Mouse (Mus musculus): ENCODE results near the gene Ubb. TPM values are rescaled to one million over a fixed set of nuclear protein-coding genes. Genes with fewer than 3 reads are reported as not detected.
A peak's percentile ranks its signal among the peaks of the same experiment; 100 is the strongest.

The Ubb gene
- polyA plus RNA-seq, 1 experiment from 2014 or later = 3,133 TPM

DNA sequence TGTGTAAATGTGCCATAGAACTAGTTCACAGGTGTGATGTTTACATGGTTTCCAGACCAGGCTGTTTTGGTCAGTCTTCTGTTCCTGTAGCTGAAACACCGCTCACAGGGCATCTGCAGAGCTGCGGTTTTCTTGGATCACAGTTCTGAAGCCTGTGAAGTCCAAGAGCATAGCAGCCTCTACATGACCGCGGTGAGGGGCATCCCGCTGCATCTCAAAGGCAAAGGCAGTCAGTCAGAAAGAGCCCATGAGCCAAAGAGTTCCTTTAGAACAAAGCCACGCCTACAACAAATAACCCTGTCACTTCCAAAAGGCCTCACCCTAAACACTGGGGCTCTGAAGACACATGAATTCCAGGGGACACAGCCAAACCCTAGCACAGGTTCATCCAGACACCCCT, 37.7 kb upstream of the Ubb start:
- no peak for ATAC-seq (ENCODE audit: insufficient number of reproducible peaks, insufficient read depth, low FRiP score, low read depth)
- 78% methylated on average over 6 of the region's 6 CpGs for WGBS
- Histone ChIP-seq H3K9me3 (ENCODE audit: control insufficient read depth, low read depth, low read length) (no peaks in the 10 kb centered on the region), H3K4me3 (ENCODE audit: low read depth, low read length) (no peak overlapping the region), H3K9ac (replicated peaks; ENCODE audit: low read depth, low read length) (no peak overlapping the region), H3K4me1 (ENCODE audit: control insufficient read depth, insufficient read depth, low read length) (no peaks in the 10 kb centered on the region), H3K4me2 (replicated peaks; ENCODE audit: low read depth, low read length) (no peak overlapping the region), H3K27ac (ENCODE audit: low read length) (no peak overlapping the region), H3K36me3 (ENCODE audit: control insufficient read depth, insufficient read depth, low read length) (no peaks in the 10 kb centered on the region), H3K27me3 (ENCODE audit: control insufficient read depth, insufficient read depth, low read length) (no peaks in the 10 kb centered on the region)

DNA sequence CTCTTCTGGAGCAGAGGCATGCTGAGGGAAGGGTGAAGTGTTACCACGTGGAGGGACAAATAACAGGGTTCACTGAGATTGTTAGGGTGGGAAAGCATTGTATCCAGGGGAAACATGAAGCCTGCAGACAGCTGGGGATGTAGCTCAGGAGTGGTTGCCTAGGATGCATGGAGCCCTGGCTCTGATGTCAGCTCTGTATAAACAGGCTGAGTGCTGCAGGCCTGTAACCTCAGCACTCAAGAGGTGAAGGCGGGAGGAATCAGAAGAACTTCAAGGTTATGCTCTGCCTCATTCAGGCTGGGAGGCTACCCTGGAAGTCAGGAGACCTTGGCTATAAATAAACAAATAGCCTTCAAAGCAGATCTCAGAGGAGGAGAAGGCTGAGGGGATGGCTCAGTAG, 32.0 kb upstream of the Ubb start:
- Histone ChIP-seq H3K4me2 (replicated peaks; ENCODE audit: low read depth, low read length) (no peak overlapping the region), H3K4me1 (ENCODE audit: control insufficient read depth, insufficient read depth, low read length) (no peaks in the 10 kb centered on the region), H3K9ac (replicated peaks; ENCODE audit: low read depth, low read length) (no peak overlapping the region), H3K36me3 (ENCODE audit: control insufficient read depth, insufficient read depth, low read length) (no peaks in the 10 kb centered on the region), H3K27me3 (ENCODE audit: control insufficient read depth, insufficient read depth, low read length) (no peaks in the 10 kb centered on the region), H3K27ac (ENCODE audit: low read length) (no peak overlapping the region), H3K9me3 (ENCODE audit: control insufficient read depth, low read depth, low read length) (no peaks in the 10 kb centered on the region), H3K4me3 (ENCODE audit: low read depth, low read length) (no peak overlapping the region)
- WGBS = 10% methylated on average over 2 of the region's 2 CpGs
- ATAC-seq (ENCODE audit: insufficient number of reproducible peaks, insufficient read depth, low FRiP score, low read depth) = no peak

DNA sequence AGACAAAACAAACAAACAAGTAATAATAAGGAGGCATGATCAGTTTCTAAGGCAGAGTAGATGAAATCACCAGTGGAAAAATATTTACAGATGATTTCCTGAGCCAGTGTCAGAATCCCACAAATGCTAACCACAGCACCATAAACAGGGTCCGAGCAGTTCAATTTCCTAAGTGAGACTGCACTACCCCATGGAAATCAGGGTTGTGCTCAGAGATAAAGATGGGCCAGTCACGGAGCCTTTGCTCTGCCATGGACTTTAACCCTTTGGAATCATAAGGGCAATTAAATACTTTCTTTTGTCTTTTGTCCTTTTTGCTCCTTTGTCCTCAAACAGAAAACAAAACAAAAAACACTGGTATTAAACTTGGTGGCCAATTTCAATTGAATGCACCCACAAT, 28.7 kb upstream of the Ubb start:
- WGBS = 59% methylated on average over 2 of the region's 2 CpGs
- no peak overlapping the region for H3K4me2 ChIP-seq (replicated peaks; ENCODE audit: low read depth, low read length)
- no peak for ATAC-seq (ENCODE audit: insufficient number of reproducible peaks, insufficient read depth, low FRiP score, low read depth)
- no peaks in the 10 kb centered on the region for H3K36me3 ChIP-seq (ENCODE audit: control insufficient read depth, insufficient read depth, low read length)
- no peak overlapping the region for H3K27ac ChIP-seq (ENCODE audit: low read length)
- no peaks in the 10 kb centered on the region for H3K27me3 ChIP-seq (ENCODE audit: control insufficient read depth, insufficient read depth, low read length)
- H3K4me3 ChIP-seq (ENCODE audit: low read depth, low read length) = no peak overlapping the region
- no peaks in the 10 kb centered on the region for H3K4me1 ChIP-seq (ENCODE audit: control insufficient read depth, insufficient read depth, low read length)
- no peaks in the 10 kb centered on the region for H3K9me3 ChIP-seq (ENCODE audit: control insufficient read depth, low read depth, low read length)
- H3K9ac ChIP-seq (replicated peaks; ENCODE audit: low read depth, low read length) = no peak overlapping the region

DNA sequence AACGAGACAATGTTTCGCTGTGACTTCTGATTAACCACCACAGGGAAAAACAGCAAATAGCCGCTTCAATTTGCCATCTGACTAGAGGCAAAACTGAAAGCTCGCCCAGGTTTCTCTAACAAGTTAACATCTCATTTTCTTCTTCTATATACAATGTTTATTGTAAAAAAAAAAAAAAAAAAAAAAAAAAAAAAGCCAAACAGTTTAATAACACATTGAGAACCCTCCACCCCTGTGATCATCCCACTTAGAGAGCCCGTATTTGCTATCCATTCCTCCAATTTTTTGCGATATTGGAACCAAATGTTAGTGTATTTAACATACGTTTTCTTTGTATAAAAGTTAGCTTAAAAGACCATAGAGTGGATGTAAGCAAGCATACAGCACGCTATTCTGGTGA, 13.9 kb upstream of the Ubb start:
- H3K4me3 ChIP-seq (ENCODE audit: low read depth, low read length) = no peak overlapping the region
- WGBS = 87% methylated on average over 8 of the region's 8 CpGs
- no peak for ATAC-seq (ENCODE audit: insufficient number of reproducible peaks, insufficient read depth, low FRiP score, low read depth)
- H3K4me1 ChIP-seq (ENCODE audit: control insufficient read depth, insufficient read depth, low read length) = no peaks in the 10 kb centered on the region
- H3K4me2 ChIP-seq (replicated peaks; ENCODE audit: low read depth, low read length) = no peak overlapping the region
- no peaks in the 10 kb centered on the region for H3K9me3 ChIP-seq (ENCODE audit: control insufficient read depth, low read depth, low read length)
- H3K27ac ChIP-seq (ENCODE audit: low read length) = no peak overlapping the region
- H3K9ac ChIP-seq (replicated peaks; ENCODE audit: low read depth, low read length) = no peak overlapping the region
- no peaks in the 10 kb centered on the region for H3K36me3 ChIP-seq (ENCODE audit: control insufficient read depth, insufficient read depth, low read length)
- H3K27me3 ChIP-seq (ENCODE audit: control insufficient read depth, insufficient read depth, low read length) = no peaks in the 10 kb centered on the region

DNA sequence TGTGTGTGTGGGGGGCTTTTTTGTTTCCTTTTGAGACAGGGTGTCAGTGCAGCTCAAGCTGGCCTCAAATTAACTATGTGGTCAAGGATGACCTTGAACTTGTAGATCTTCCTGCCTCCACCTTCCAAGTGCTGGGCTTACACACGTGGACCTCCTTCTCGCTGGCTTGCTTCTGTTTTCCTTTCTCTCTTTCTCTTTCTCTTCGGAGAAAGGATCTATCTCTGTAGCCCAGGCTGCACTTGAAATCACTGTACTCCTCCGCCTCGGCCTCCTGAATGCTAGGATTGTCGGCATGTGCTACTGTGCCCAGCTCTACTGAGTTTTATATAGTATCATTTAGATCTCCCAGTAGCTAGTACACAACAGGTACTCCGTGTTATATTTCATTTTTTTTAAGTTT, 13.4 kb upstream of the Ubb start:
- Histone ChIP-seq H3K9ac (replicated peaks; ENCODE audit: low read depth, low read length) (no peak overlapping the region), H3K27me3 (ENCODE audit: control insufficient read depth, insufficient read depth, low read length) (no peaks in the 10 kb centered on the region), H3K27ac (ENCODE audit: low read length) (no peak overlapping the region), H3K9me3 (ENCODE audit: control insufficient read depth, low read depth, low read length) (no peaks in the 10 kb centered on the region), H3K36me3 (ENCODE audit: control insufficient read depth, insufficient read depth, low read length) (no peaks in the 10 kb centered on the region), H3K4me2 (replicated peaks; ENCODE audit: low read depth, low read length) (0 out of 2 replicates have a peak overlapping the region, but pooled peaks have one; percentile 19), H3K4me1 (ENCODE audit: control insufficient read depth, insufficient read depth, low read length) (no peaks in the 10 kb centered on the region), H3K4me3 (ENCODE audit: low read depth, low read length) (no peak overlapping the region)
- no peak for ATAC-seq (ENCODE audit: insufficient number of reproducible peaks, insufficient read depth, low FRiP score, low read depth)
- WGBS = 43% methylated on average over 7 of the region's 7 CpGs

DNA sequence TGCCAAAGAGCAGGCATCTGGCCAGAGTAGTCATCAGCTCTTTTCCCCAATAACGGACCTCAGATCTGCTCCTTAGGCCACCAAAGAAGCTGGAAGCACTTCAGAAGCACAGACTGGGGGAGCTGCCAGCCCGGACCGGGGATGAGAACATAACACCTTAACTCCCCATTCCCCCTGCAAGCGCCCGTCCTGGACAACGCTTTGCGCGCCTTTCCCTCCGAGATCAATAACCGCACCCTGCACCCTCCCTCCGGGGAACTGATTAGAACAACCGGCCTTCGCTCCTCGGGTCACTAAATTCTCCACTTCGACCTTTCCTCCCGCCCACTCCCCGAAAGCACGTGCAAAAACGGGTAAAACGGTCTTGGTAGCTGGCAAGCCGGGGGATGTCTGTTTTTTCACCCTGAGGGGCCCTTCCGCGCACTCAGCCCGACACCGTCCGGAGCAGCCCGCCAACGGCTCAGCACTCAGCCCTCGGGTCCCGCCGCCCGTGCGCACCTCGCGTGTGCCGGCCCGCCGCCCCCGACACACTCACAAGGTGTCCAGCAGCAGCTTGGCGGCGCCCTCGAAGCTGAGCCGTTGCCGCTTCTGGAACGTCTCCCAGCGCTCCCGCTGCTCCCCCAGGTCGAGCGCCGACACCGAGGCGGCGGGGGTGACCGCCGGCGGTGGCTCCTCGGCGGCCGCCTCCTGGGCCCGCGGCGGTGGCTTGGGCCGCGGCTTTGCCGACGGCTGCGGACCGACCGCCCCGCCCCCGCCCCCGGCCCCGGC, 12.5 kb upstream of the Ubb start:
- ATAC-seq (ENCODE audit: insufficient number of reproducible peaks, insufficient read depth, low FRiP score, low read depth) = peak; percentile 74
- Histone ChIP-seq H3K4me3 (ENCODE audit: low read depth, low read length) (peak overlapping the region; percentile 56), H3K9ac (replicated peaks; ENCODE audit: low read depth, low read length) (peak overlapping the region; percentile 60), H3K27ac (ENCODE audit: low read length) (no peak overlapping the region), H3K9me3 (ENCODE audit: control insufficient read depth, low read depth, low read length) (no peaks in the 10 kb centered on the region), H3K36me3 (ENCODE audit: control insufficient read depth, insufficient read depth, low read length) (no peaks in the 10 kb centered on the region), H3K4me2 (replicated peaks; ENCODE audit: low read depth, low read length) (peak overlapping the region; percentile 85), H3K27me3 (ENCODE audit: control insufficient read depth, insufficient read depth, low read length) (no peaks in the 10 kb centered on the region), H3K4me1 (ENCODE audit: control insufficient read depth, insufficient read depth, low read length) (no peaks in the 10 kb centered on the region)
- WGBS = under 1% methylated on average over 57 of the region's 73 CpGs

- Histone ChIP-seq H3K4me3 (ENCODE audit: low read depth, low read length) (peak within 1 kb of the TSS; percentile 56), H3K9ac (replicated peaks; ENCODE audit: low read depth, low read length) (peak within 1 kb of the TSS; percentile 60), H3K27me3 (ENCODE audit: control insufficient read depth, insufficient read depth, low read length) (no peaks in the 10 kb centered on the region), H3K36me3 (ENCODE audit: control insufficient read depth, insufficient read depth, low read length) (no peaks in the 10 kb centered on the region), H3K27ac (ENCODE audit: low read length) (no peak within 1 kb of the TSS), H3K4me1 (ENCODE audit: control insufficient read depth, insufficient read depth, low read length) (no peaks in the 10 kb centered on the region), H3K9me3 (ENCODE audit: control insufficient read depth, low read depth, low read length) (no peaks in the 10 kb centered on the region), H3K4me2 (replicated peaks; ENCODE audit: low read depth, low read length) (peak within 1 kb of the TSS; percentile 85)
- WGBS = 7% methylated on average over 46 of the region's 57 CpGs
- peak; percentile 82; the same call in 1 of the 2 replicates for ATAC-seq (ENCODE audit: insufficient number of reproducible peaks, insufficient read depth, low FRiP score, low read depth)
Measured at GRCm38 (mm10) chr11:62539089-62539890, 11.7 kb upstream of the Ubb start, which contains the start of gene Cenpv. Cenpv (minus strand) TSS chr11:62539261.

DNA sequence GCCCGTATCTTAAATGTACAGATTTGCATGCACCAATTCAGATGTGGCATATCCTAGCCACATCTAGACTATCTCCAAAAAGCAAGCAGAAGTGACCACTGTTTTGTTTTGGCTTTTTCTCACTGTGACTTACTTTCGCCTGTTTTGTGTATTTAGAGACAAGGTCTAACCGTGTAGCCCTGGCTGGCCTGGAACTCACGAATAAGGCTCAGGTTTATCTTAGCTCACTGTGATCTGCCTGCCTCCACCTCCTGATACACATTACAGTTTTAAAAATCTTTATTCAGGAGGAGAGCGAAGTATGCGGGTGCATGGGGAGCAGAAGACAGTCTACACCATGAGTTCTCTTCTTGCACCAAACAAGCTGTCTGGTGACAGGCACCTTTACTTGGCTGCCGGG, 10.8 kb upstream of the Ubb start:
- Histone ChIP-seq H3K36me3 (ENCODE audit: control insufficient read depth, insufficient read depth, low read length) (no peaks in the 10 kb centered on the region), H3K4me1 (ENCODE audit: control insufficient read depth, insufficient read depth, low read length) (no peaks in the 10 kb centered on the region), H3K9me3 (ENCODE audit: control insufficient read depth, low read depth, low read length) (no peaks in the 10 kb centered on the region), H3K27me3 (ENCODE audit: control insufficient read depth, insufficient read depth, low read length) (no peaks in the 10 kb centered on the region), H3K27ac (ENCODE audit: low read length) (no peak overlapping the region), H3K4me3 (ENCODE audit: low read depth, low read length) (no peak overlapping the region), H3K9ac (replicated peaks; ENCODE audit: low read depth, low read length) (no peak overlapping the region), H3K4me2 (replicated peaks; ENCODE audit: low read depth, low read length) (no peak overlapping the region)
- WGBS = 84% methylated on average over 7 of the region's 7 CpGs
- ATAC-seq (ENCODE audit: insufficient number of reproducible peaks, insufficient read depth, low FRiP score, low read depth) = no peak
